Mouse (Mus musculus) limb, embryonic 13.5 days (tissue): ENCODE results near the gene Phf1. TPM values are rescaled to one million over a fixed set of nuclear protein-coding genes. Genes with fewer than 3 reads are reported as not detected.

ENCODE experiments used
- ATAC-seq: fragments of 200-750 bp; cut with Nextera tagmentation; 2 replicates; pipeline ENCODE4 v1.8.0; 2017; ENCODE audit warnings: low read depth, moderate number of reproducible peaks, moderate TSS enrichment; ENCODE audit not compliant: low FRiP score
- H3K27ac ChIP-seq: fragments of 300-500 bp; sonication (generic); 2 replicates; pipeline ENCODE4 v1.5.1; 2015; ENCODE audit warnings: inconsistent platforms, mild to moderate bottlenecking, moderate library complexity
- H3K27me3 ChIP-seq: fragments of 300-500 bp; sonication (generic); 2 replicates; pipeline ENCODE4 v1.6.1; 2015; ENCODE audit warnings: mild to moderate bottlenecking, inconsistent platforms
- H3K36me3 ChIP-seq: fragments of 300-500 bp; sonication (generic); 2 replicates; pipeline ENCODE4 v1.6.1; 2015; ENCODE audit warnings: inconsistent platforms, mild to moderate bottlenecking, moderate library complexity
- H3K4me1 ChIP-seq: fragments of 300-500 bp; sonication (generic); 2 replicates; pipeline ENCODE4 v1.6.1; 2015; ENCODE audit warnings: inconsistent platforms
- H3K4me2 ChIP-seq: fragments of 300-500 bp; sonication (generic); replicated peaks from 2 replicates; pipeline ENCODE4 v1.6.1; 2015; ENCODE audit warnings: inconsistent platforms, mild to moderate bottlenecking, moderate library complexity
- H3K4me3 ChIP-seq: fragments of 300-500 bp; sonication (generic); 2 replicates; pipeline ENCODE4 v1.5.1; 2015; ENCODE audit warnings: moderate library complexity, mild to moderate bottlenecking, inconsistent platforms
- H3K9ac ChIP-seq: fragments of 300-500 bp; sonication (generic); 2 replicates; pipeline ENCODE4 v1.6.1; 2015; ENCODE audit warnings: mild to moderate bottlenecking, inconsistent platforms
- H3K9me3 ChIP-seq: fragments of 300-500 bp; sonication (generic); 2 replicates; pipeline ENCODE4 v1.6.1; 2016; ENCODE audit warnings: inconsistent platforms
- WGBS: fragments of 180-500 bp; shearing (Covaris S2); methylation state at CpG from one replicate; pipeline ENCODE4 v1.1.7; 2015; 5-methylcytosine and 5-hydroxymethylcytosine counted together
- polyA plus RNA-seq: library from polyadenylated mRNA; unstranded; fragments of >200 nt; fragmentation: Nextera tagmentation; extraction: Ambion mirVana; gene quantifications from 2 replicates; pipeline ENCODE4 v1.2.1, GENCODE M21; 2015

Phf1 gene
- polyA plus RNA-seq, 1 experiment from 2014 or later = 15.6 TPM

- no peaks in the 10 kb centered on the region for H3K27me3 ChIP-seq
- no peaks in the 10 kb centered on the region for H3K9me3 ChIP-seq
- peaks cover 67% of the 10 kb centered on the region for H3K4me1 ChIP-seq
- no peaks in the 10 kb centered on the region for H3K36me3 ChIP-seq
- ATAC-seq = no peak
- H3K27ac ChIP-seq = peak overlapping the region; percentile 72; the same call in 1 of the 2 replicates
- H3K9ac ChIP-seq = peak overlapping the region; percentile 75
- peak overlapping the region; percentile 50; the same call in 1 of the 2 replicates for H3K4me3 ChIP-seq
- H3K4me2 ChIP-seq = peak overlapping the region; percentile 85
- 52% methylated on average over 12 of the region's 12 CpGs for whole genome bisulfite sequencing
Observed at GRCm38 (mm10) chr17:26947231-26948100, 14.6 kb downstream of the Phf1 start.

GRCm38 (mm10) chr17:26948316-26949050 lies 15.6 kb downstream of the Phf1 start:
- 1% methylated on average over 30 of the region's 87 CpGs for WGBS

GRCm38 (mm10) chr17:26949051-26949577 lies 16.3 kb downstream of the Phf1 start:
- peak overlapping the region; percentile 69 for H3K27ac ChIP-seq
- H3K4me3 ChIP-seq = peak overlapping the region; percentile 72
- 0 out of 2 replicates have a peak, but pooled peaks have one; percentile 10 for ATAC-seq
- WGBS = 5% methylated on average over 13 of the region's 14 CpGs
- H3K4me1 ChIP-seq = peaks cover 78% of the 10 kb centered on the region
- peak overlapping the region; percentile 90 for H3K4me2 ChIP-seq
- H3K36me3 ChIP-seq = no peaks in the 10 kb centered on the region
- H3K27me3 ChIP-seq = no peaks in the 10 kb centered on the region
- H3K9ac ChIP-seq = peak overlapping the region; percentile 80
- H3K9me3 ChIP-seq = no peaks in the 10 kb centered on the region

More at GRCm38 (mm10) chr17:26948316-26949050, 15.6 kb downstream of the Phf1 start:
- H3K4me1 ChIP-seq = peaks cover 72% of the 10 kb centered on the region
- H3K27me3 ChIP-seq = no peaks in the 10 kb centered on the region
- H3K9ac ChIP-seq = peak overlapping the region; percentile 80
- peak overlapping the region; percentile 69; the same call in 1 of the 2 replicates for H3K27ac ChIP-seq
- no peak for ATAC-seq
- no peaks in the 10 kb centered on the region for H3K36me3 ChIP-seq
- no peaks in the 10 kb centered on the region for H3K9me3 ChIP-seq
- peak overlapping the region; percentile 72 for H3K4me3 ChIP-seq
- H3K4me2 ChIP-seq = peak overlapping the region; percentile 90

- ATAC-seq = no peak
- peak overlapping the region; percentile 72 for H3K4me3 ChIP-seq
- WGBS = 45% methylated on average over 5 of the region's 5 CpGs
- H3K9ac ChIP-seq = peak overlapping the region; percentile 80
- no peaks in the 10 kb centered on the region for H3K9me3 ChIP-seq
- peaks cover 81% of the 10 kb centered on the region for H3K4me1 ChIP-seq
- peaks cover 4% of the 10 kb centered on the region for H3K36me3 ChIP-seq
- H3K4me2 ChIP-seq = peak overlapping the region; percentile 90
- H3K27ac ChIP-seq = peak overlapping the region; percentile 69; the same call in 1 of the 2 replicates
- H3K27me3 ChIP-seq = no peaks in the 10 kb centered on the region
Observed at GRCm38 (mm10) chr17:26949866-26950265, 17.0 kb downstream of the Phf1 start.

- Histone ChIP-seq H3K4me1 (peaks cover 77% of the 10 kb centered on the region), H3K9ac (peak overlapping the region; percentile 70), H3K9me3 (no peaks in the 10 kb centered on the region), H3K4me3 (peak overlapping the region; percentile 45), H3K27ac (peak overlapping the region; percentile 61; the same call in 1 of the 2 replicates), H3K36me3 (peaks cover 12% of the 10 kb centered on the region), H3K27me3 (no peaks in the 10 kb centered on the region), H3K4me2 (peak overlapping the region; percentile 90)
- 24% methylated on average over 7 of the region's 7 CpGs for WGBS
- ATAC-seq = no peak
Observed at GRCm38 (mm10) chr17:26950560-26951288, 17.9 kb downstream of the Phf1 start.

- peak overlapping the region; percentile 90 for H3K4me2 ChIP-seq
- peaks cover 19% of the 10 kb centered on the region for H3K36me3 ChIP-seq
- H3K4me3 ChIP-seq = peak overlapping the region; percentile 45
- WGBS = 0% methylated on average over 11 of the region's 11 CpGs
- peak; percentile 73 for ATAC-seq
- peak overlapping the region; percentile 63; the same call in 1 of the 2 replicates for H3K27ac ChIP-seq
- no peaks in the 10 kb centered on the region for H3K9me3 ChIP-seq
- peaks cover 70% of the 10 kb centered on the region for H3K4me1 ChIP-seq
- peak overlapping the region; percentile 70 for H3K9ac ChIP-seq
- no peaks in the 10 kb centered on the region for H3K27me3 ChIP-seq
Observed at GRCm38 (mm10) chr17:26951406-26951805, 18.6 kb downstream of the Phf1 start.

- WGBS = 5% methylated on average over 22 of the region's 23 CpGs
- H3K9me3 ChIP-seq = no peaks in the 10 kb centered on the region
- H3K27ac ChIP-seq = peak overlapping the region; percentile 63; the same call in 1 of the 2 replicates
- no peaks in the 10 kb centered on the region for H3K27me3 ChIP-seq
- H3K4me1 ChIP-seq = peaks cover 62% of the 10 kb centered on the region
- no peak for ATAC-seq
- H3K36me3 ChIP-seq = peaks cover 27% of the 10 kb centered on the region
- H3K4me3 ChIP-seq = peak overlapping the region; percentile 45
- H3K9ac ChIP-seq = peak overlapping the region; percentile 70
- H3K4me2 ChIP-seq = peak overlapping the region; percentile 90
Observed at GRCm38 (mm10) chr17:26951952-26952877, 19.4 kb downstream of the Phf1 start.

GRCm38 (mm10) chr17:26953201-26953600 lies 20.3 kb downstream of the Phf1 start:
- Histone ChIP-seq H3K4me1 (peaks cover 55% of the 10 kb centered on the region), H3K9me3 (no peaks in the 10 kb centered on the region), H3K9ac (peak overlapping the region; percentile 70), H3K27ac (peak overlapping the region; percentile 48; the same call in 1 of the 2 replicates), H3K36me3 (peaks cover 37% of the 10 kb centered on the region), H3K4me2 (peak overlapping the region; percentile 90), H3K27me3 (no peaks in the 10 kb centered on the region), H3K4me3 (peak overlapping the region; percentile 45)
- no peak for ATAC-seq
- WGBS = 25% methylated on average over 6 of the region's 6 CpGs

GRCm38 (mm10) chr17:26953726-26954125 lies 20.9 kb downstream of the Phf1 start:
- H3K4me2 ChIP-seq = peak overlapping the region; percentile 90
- H3K9me3 ChIP-seq = no peaks in the 10 kb centered on the region
- no peak overlapping the region for H3K27ac ChIP-seq
- peak overlapping the region; percentile 45 for H3K4me3 ChIP-seq
- peak overlapping the region; percentile 70 for H3K9ac ChIP-seq
- 10% methylated on average over 14 of the region's 16 CpGs for WGBS
- H3K4me1 ChIP-seq = peaks cover 55% of the 10 kb centered on the region
- peaks cover 42% of the 10 kb centered on the region for H3K36me3 ChIP-seq
- H3K27me3 ChIP-seq = no peaks in the 10 kb centered on the region
- ATAC-seq = no peak

- ATAC-seq = no peak
- WGBS = 76% methylated on average over 5 of the region's 5 CpGs
- H3K9me3 ChIP-seq = no peaks in the 10 kb centered on the region
- H3K36me3 ChIP-seq = peaks cover 68% of the 10 kb centered on the region
- H3K27ac ChIP-seq = no peak overlapping the region
- H3K4me3 ChIP-seq = no peak overlapping the region
- peaks cover 31% of the 10 kb centered on the region for H3K4me1 ChIP-seq
- no peak overlapping the region for H3K4me2 ChIP-seq
- H3K9ac ChIP-seq = no peak overlapping the region
- no peaks in the 10 kb centered on the region for H3K27me3 ChIP-seq
Observed at GRCm38 (mm10) chr17:26956309-26956708, 23.5 kb downstream of the Phf1 start.
